Mouse (Mus musculus) limb, embryonic 13.5 days (tissue): ENCODE results near the gene Fndc10. TPM values are rescaled to one million over a fixed set of nuclear protein-coding genes. Genes with fewer than 3 reads are reported as not detected.
A peak's percentile ranks its signal among the peaks of the same experiment; 100 is the strongest.
"Not testable (repeated sequence)": the region's sequence is repeated elsewhere in the genome, so short reads cannot be mapped to it uniquely, and the experiment has no call there.

ENCODE experiments used
- ATAC-seq: fragments of 200-750 bp; cut with Nextera tagmentation; 2 replicates; pipeline ENCODE4 v1.8.0; 2017; ENCODE audit warnings: low read depth, moderate number of reproducible peaks, moderate TSS enrichment; ENCODE audit not compliant: low FRiP score
- H3K27ac ChIP-seq: fragments of 300-500 bp; sonication (generic); 2 replicates; pipeline ENCODE4 v1.5.1; 2015; ENCODE audit warnings: inconsistent platforms, mild to moderate bottlenecking, moderate library complexity
- H3K27me3 ChIP-seq: fragments of 300-500 bp; sonication (generic); 2 replicates; pipeline ENCODE4 v1.6.1; 2015; ENCODE audit warnings: mild to moderate bottlenecking, inconsistent platforms
- H3K36me3 ChIP-seq: fragments of 300-500 bp; sonication (generic); 2 replicates; pipeline ENCODE4 v1.6.1; 2015; ENCODE audit warnings: inconsistent platforms, mild to moderate bottlenecking, moderate library complexity
- H3K4me1 ChIP-seq: fragments of 300-500 bp; sonication (generic); 2 replicates; pipeline ENCODE4 v1.6.1; 2015; ENCODE audit warnings: inconsistent platforms
- H3K4me2 ChIP-seq: fragments of 300-500 bp; sonication (generic); replicated peaks from 2 replicates; pipeline ENCODE4 v1.6.1; 2015; ENCODE audit warnings: inconsistent platforms, mild to moderate bottlenecking, moderate library complexity
- H3K4me3 ChIP-seq: fragments of 300-500 bp; sonication (generic); 2 replicates; pipeline ENCODE4 v1.5.1; 2015; ENCODE audit warnings: moderate library complexity, mild to moderate bottlenecking, inconsistent platforms
- H3K9ac ChIP-seq: fragments of 300-500 bp; sonication (generic); 2 replicates; pipeline ENCODE4 v1.6.1; 2015; ENCODE audit warnings: mild to moderate bottlenecking, inconsistent platforms
- H3K9me3 ChIP-seq: fragments of 300-500 bp; sonication (generic); 2 replicates; pipeline ENCODE4 v1.6.1; 2016; ENCODE audit warnings: inconsistent platforms
- WGBS: fragments of 180-500 bp; shearing (Covaris S2); methylation state at CpG from one replicate; pipeline ENCODE4 v1.1.7; 2015; 5-methylcytosine and 5-hydroxymethylcytosine counted together
- polyA plus RNA-seq: library from polyadenylated mRNA; unstranded; fragments of >200 nt; fragmentation: Nextera tagmentation; extraction: Ambion mirVana; gene quantifications from 2 replicates; pipeline ENCODE4 v1.2.1, GENCODE M21; 2015

Fndc10 gene
- polyA plus RNA-seq, 1 experiment from 2014 or later, result 8.4 TPM

- H3K27ac ChIP-seq, result no peak overlapping the region
- no peak overlapping the region for H3K4me3 ChIP-seq
- H3K36me3 ChIP-seq, result peaks cover 29% of the 10 kb centered on the region
- WGBS, result 57% methylated on average over 4 of the region's 4 CpGs
- no peak for ATAC-seq
- H3K4me1 ChIP-seq, result no peaks in the 10 kb centered on the region
- no peaks in the 10 kb centered on the region for H3K27me3 ChIP-seq
- H3K9ac ChIP-seq, result no peak overlapping the region
- no peak overlapping the region for H3K4me2 ChIP-seq
- no peaks in the 10 kb centered on the region for H3K9me3 ChIP-seq
These were observed 27.5 kb downstream of the Fndc10 start for GRCm38 (mm10) chr4:155721668-155722083.

GRCm38 (mm10) chr4:155727993-155728392 is 33.9 kb downstream of the Fndc10 start:
- ATAC-seq, result no peak
- Histone ChIP-seq H3K4me3 (no peak overlapping the region), H3K9me3 (no peaks in the 10 kb centered on the region), H3K27ac (no peak overlapping the region), H3K27me3 (no peaks in the 10 kb centered on the region), H3K4me2 (no peak overlapping the region), H3K9ac (no peak overlapping the region), H3K4me1 (no peaks in the 10 kb centered on the region), H3K36me3 (peaks cover 36% of the 10 kb centered on the region)
- WGBS, result 87% methylated on average over 2 of the region's 2 CpGs

- ATAC-seq, result no peak
- no peak overlapping the region; the same call in 1 of the 2 replicates for H3K27ac ChIP-seq
- peaks cover 20% of the 10 kb centered on the region for H3K4me1 ChIP-seq
- no peaks in the 10 kb centered on the region for H3K27me3 ChIP-seq
- H3K4me2 ChIP-seq, result peak overlapping the region; percentile 92
- no peaks in the 10 kb centered on the region for H3K9me3 ChIP-seq
- H3K4me3 ChIP-seq, result peak overlapping the region; percentile 82
- 89% methylated on average over 10 of the region's 10 CpGs for WGBS
- H3K36me3 ChIP-seq, result peaks cover 44% of the 10 kb centered on the region
- H3K9ac ChIP-seq, result no peak overlapping the region
These were observed 39.1 kb downstream of the Fndc10 start for GRCm38 (mm10) chr4:155733267-155733666.

- Histone ChIP-seq H3K4me3 (peak within 1 kb of the TSS; percentile 82), H3K9ac (peak within 1 kb of the TSS; percentile 85), H3K36me3 (peaks cover 45% of the 10 kb centered on the region), H3K4me2 (peak within 1 kb of the TSS; percentile 92), H3K27ac (peak within 1 kb of the TSS; percentile 93), H3K4me1 (peaks cover 20% of the 10 kb centered on the region), H3K9me3 (no peaks in the 10 kb centered on the region), H3K27me3 (no peaks in the 10 kb centered on the region)
- peak; percentile 91 for ATAC-seq
- WGBS, result 1% methylated on average over 26 of the region's 35 CpGs
These were observed 40.3 kb downstream of the Fndc10 start, which contains the start of gene Tmem240 for GRCm38 (mm10) chr4:155734350-155734941. Gene Tmem240, plus strand, starts transcription at chr4:155734800.

GRCm38 (mm10) chr4:155734951-155735702 is 41.0 kb downstream of the Fndc10 start:
- WGBS, result 1% methylated on average over 51 of the region's 79 CpGs
- H3K36me3 ChIP-seq, result peaks cover 52% of the 10 kb centered on the region

GRCm38 (mm10) chr4:155735788-155736187 is 41.6 kb downstream of the Fndc10 start:
- WGBS, result 65% methylated on average over 5 of the region's 5 CpGs
- peak overlapping the region; percentile 82 for H3K4me3 ChIP-seq

More at GRCm38 (mm10) chr4:155734951-155735702, 41.0 kb downstream of the Fndc10 start:
- H3K4me1 ChIP-seq, result peaks cover 20% of the 10 kb centered on the region
- peak overlapping the region; percentile 82 for H3K4me3 ChIP-seq
- no peaks in the 10 kb centered on the region for H3K9me3 ChIP-seq
- peak overlapping the region; percentile 85 for H3K9ac ChIP-seq
- H3K4me2 ChIP-seq, result peak overlapping the region; percentile 92
- H3K27me3 ChIP-seq, result no peaks in the 10 kb centered on the region
- peak overlapping the region; percentile 93 for H3K27ac ChIP-seq
- peak; percentile 76 for ATAC-seq

GRCm38 (mm10) chr4:155736421-155736820 is 42.3 kb downstream of the Fndc10 start:
- Histone ChIP-seq H3K27ac (no peak overlapping the region), H3K4me3 (peak overlapping the region; percentile 82), H3K4me1 (peaks cover 20% of the 10 kb centered on the region), H3K27me3 (no peaks in the 10 kb centered on the region), H3K9ac (0 out of 2 replicates have a peak overlapping the region, but pooled peaks have one; percentile 85), H3K4me2 (peak overlapping the region; percentile 92), H3K9me3 (no peaks in the 10 kb centered on the region), H3K36me3 (peaks cover 55% of the 10 kb centered on the region)
- ATAC-seq, result no peak
- WGBS, result 87% methylated on average over 5 of the region's 5 CpGs

More at GRCm38 (mm10) chr4:155735788-155736187, 41.6 kb downstream of the Fndc10 start:
- no peaks in the 10 kb centered on the region for H3K9me3 ChIP-seq
- peaks cover 20% of the 10 kb centered on the region for H3K4me1 ChIP-seq
- H3K36me3 ChIP-seq, result peaks cover 53% of the 10 kb centered on the region
- peak overlapping the region; percentile 92 for H3K4me2 ChIP-seq
- ATAC-seq, result no peak
- H3K27me3 ChIP-seq, result no peaks in the 10 kb centered on the region
- H3K9ac ChIP-seq, result peak overlapping the region; percentile 85
- H3K27ac ChIP-seq, result peak overlapping the region; percentile 44; the same call in 1 of the 2 replicates

GRCm38 (mm10) chr4:155738262-155738661 is 44.1 kb downstream of the Fndc10 start:
- Histone ChIP-seq H3K9ac (no peak overlapping the region; the same call in 1 of the 2 replicates), H3K36me3 (peaks cover 61% of the 10 kb centered on the region), H3K9me3 (no peaks in the 10 kb centered on the region), H3K4me3 (no peak overlapping the region), H3K27ac (no peak overlapping the region), H3K4me1 (peaks cover 18% of the 10 kb centered on the region), H3K27me3 (no peaks in the 10 kb centered on the region), H3K4me2 (no peak overlapping the region)
- 63% methylated on average over 8 of the region's 8 CpGs for WGBS
- no peak for ATAC-seq

- peaks cover 67% of the 10 kb centered on the region for H3K36me3 ChIP-seq
- H3K27ac ChIP-seq, result no peak overlapping the region
- H3K9ac ChIP-seq, result no peak overlapping the region
- H3K9me3 ChIP-seq, result no peaks in the 10 kb centered on the region
- 72% methylated on average over 6 of the region's 6 CpGs for WGBS
- H3K4me3 ChIP-seq, result no peak overlapping the region
- H3K4me1 ChIP-seq, result peaks cover 10% of the 10 kb centered on the region
- H3K27me3 ChIP-seq, result no peaks in the 10 kb centered on the region
- ATAC-seq, result no peak
- H3K4me2 ChIP-seq, result no peak overlapping the region
These were observed 45.0 kb downstream of the Fndc10 start for GRCm38 (mm10) chr4:155739152-155739551.

- Histone ChIP-seq H3K27me3 (no peaks in the 10 kb centered on the region), H3K9ac (no peak overlapping the region), H3K4me1 (peaks cover 10% of the 10 kb centered on the region), H3K4me2 (no peak overlapping the region), H3K9me3 (no peaks in the 10 kb centered on the region), H3K4me3 (no peak overlapping the region), H3K36me3 (peaks cover 75% of the 10 kb centered on the region), H3K27ac (no peak overlapping the region)
- 80% methylated on average over 36 of the region's 37 CpGs for WGBS
- ATAC-seq, result no peak
These were observed 45.8 kb downstream of the Fndc10 start for GRCm38 (mm10) chr4:155739741-155740636.

GRCm38 (mm10) chr4:155740681-155741080 is 46.5 kb downstream of the Fndc10 start:
- ATAC-seq, H3K4me1 ChIP-seq, H3K9ac ChIP-seq, H3K9me3 ChIP-seq, H3K4me2 ChIP-seq, H3K27me3 ChIP-seq, H3K4me3 ChIP-seq, H3K27ac ChIP-seq: not testable (repeated sequence)
- peaks cover 82% of the 10 kb centered on the region for H3K36me3 ChIP-seq
- 92% methylated on average over 10 of the region's 10 CpGs for WGBS
